Mouse (Mus musculus) layer of hippocampus, adult 8-10 months (tissue): ENCODE measurements at regions not wholly inside any gene's neighbourhood (a gene's known extent, or its start where the extent isn't known, plus 50 kb on each side); places are given as distances from the start of the nearest gene placed in this dataset.

Source experiments
- DNase-seq, 2 experiments: peaks; one replicate each; pipeline ENCODE4 v3.0.0; 2022; ENCODE audit warnings: low spot score in 2 of 2

DNA sequence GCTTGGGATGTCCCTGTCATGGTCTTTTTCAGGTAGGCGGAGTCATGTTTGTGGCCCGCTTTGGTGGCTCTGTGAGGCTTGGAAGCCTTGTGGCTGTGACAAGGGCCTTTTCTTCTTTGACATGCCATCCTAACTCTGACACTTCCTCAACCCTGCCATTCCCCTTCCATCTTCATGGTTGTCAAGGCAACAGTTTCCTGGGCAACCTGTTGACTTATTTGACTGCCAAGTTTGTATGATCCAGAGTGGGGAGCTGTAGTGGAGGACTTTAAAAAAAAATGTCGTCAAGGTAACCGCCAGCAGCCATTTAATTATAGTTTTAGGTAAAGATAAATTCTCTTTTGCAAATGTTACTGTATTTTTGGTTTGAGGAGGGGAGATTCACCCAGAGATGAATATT is 56.8 kb upstream of the Kcng1 start:
- DNase-seq: peak; percentile 58 to 76

DNA sequence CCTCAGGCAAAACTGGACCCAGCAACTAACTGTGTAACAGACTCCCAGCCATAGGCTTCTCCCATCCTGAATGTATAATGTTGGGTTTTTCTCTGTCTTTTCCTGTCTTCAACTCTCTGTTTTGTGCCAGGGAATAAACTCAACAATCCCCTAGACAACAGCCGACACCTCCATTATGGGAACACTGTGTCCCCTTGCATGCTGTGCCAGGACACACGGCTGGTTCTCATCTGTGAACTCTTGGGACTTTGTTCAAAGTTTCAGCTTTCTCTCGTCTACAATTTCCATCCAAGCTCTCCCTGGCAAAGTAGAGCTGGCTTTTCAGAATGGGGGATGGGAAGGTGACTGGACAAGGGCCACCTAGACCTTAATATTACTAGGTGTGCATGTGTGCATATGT is 56.1 kb upstream of the Kcng1 start:
- no peak for DNase-seq

DNA sequence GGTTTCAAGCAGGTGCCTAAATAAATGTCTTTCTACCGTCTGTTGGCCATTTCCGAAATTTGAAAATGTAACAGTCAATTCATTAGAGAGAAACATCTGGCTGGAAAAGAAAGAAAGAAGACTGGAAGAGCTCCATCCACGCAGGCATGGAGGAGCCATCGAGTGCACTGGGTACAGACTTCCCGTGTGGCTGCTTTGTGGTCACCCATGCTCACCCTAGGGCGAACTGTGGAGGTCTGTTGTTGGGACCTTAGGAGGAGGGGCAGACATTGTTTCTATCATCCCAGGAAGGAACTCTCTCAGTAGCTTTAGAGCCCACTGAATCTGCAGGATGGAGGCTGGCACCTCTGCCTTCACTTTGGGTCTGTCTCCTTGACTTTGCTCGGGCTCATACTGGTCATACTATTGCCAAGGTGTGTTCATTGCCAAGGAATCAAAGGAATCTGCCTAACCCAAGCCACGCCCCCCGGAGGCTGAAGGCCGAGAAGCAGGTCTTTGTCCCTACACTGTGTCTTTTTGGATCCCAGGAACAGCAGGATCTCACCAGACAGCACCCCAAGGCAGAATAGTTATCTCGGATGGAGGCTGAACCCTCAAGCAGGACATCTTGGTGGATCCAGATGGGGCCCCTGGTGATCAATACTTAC is 54.3 kb upstream of the Kcng1 start:
- no peak for DNase-seq

DNA sequence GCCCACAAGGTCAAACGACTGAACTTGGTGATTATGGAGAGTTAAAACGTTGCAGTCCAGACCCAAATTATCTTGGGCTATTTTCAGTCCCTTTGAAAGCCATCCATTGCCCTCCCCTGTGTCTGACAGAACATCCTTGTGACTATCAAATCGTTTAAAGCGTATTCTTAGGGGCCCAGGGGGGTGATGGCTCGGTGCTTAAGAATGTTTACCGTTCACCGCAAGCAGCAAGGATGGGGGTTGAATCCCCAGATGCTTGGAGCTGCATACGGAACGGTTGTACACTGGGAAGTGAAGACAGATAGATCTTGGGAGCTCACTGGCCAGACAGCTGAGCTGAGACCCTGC is 52.7 kb upstream of the Kcng1 start:
- DNase-seq: no peak

DNA sequence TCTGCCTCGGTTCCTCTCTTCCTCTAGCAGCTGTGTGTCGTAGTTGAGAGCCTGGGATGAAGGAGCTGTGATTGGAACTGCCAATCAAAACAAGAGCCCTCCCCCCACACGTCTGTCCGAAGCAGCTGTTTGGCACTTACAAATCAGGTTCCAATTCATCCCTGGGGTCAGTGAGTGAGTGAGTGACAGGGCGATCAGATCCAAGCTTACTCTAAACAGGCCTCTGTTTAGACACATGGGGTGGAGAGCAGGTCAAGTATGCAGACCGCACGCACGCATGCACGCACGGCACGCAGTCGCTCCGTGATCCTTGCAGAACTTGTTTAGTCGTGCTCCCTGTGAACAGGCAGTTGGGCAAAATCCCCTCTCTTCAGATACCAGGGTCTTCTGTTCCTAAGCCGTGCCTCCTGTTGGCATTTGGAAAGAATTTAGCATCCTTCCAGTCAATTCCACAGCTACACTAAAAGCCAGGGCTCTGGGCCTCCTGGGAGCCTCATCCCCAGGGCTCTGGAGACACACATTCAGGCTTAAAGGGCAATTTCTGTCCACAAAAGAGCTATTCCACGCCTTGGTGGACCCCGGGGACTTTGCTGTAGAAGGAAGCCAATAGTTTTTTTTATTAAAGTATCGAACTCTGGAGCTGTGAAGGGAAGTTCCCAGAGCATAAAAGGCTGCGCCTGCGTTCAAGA is 52.2 kb upstream of the Kcng1 start:
- DNase-seq: no peak

DNA sequence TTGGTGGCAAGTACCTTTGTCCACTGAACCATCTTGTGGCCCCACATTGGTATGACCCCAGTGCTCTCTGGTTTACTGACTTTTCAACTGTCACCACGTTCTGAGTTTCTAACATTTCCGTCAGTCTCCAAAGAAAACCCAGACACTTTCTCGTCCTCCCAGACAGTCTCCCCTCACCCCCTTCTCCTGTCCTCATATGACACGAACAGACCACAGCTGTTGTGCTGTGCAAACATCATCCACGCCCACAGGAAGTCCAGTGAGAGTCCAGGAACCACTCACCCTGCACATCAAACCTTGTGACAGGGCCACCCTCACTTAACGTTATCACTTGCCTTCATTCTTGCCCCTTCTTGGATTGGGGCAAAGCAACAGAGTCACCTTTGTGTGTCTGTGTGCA is 51.4 kb upstream of the Kcng1 start:
- no peak for DNase-seq
